Mouse (Mus musculus): ENCODE measurements around the gene Dlk2.
A peak's percentile ranks its signal among the peaks of the same experiment; 100 is the strongest.

DNA sequence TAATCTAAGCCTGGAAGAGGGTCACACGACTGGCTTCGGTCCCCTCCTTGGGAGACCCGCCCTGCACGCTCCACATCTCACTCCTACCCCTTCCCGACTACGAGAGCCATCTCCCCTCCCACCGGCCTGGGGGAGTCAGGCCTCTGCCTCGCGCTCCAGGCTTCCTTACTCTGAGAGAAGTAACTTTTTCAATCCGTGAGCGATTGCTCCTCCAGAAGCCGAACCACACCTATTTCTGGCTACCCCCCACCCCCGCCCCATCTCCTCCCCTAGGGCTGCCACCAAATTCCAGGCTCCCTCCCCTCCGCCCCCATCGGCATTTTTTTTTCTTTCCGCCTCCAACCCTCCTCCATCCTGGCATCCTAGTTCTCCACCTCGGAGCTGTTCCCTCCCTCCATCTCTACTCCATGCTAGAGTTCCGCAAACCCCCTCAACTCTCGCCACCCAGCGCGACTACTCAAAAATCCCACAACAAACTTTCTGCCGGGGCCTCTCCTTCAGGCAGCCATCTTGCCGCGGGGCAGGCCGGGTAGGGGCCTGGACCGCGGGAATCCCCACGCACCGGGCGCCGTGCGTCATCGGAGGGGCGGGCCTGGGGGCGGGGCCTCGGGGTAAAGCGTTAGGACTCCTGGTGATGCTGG lies 14.6 kb upstream of the Dlk2 start, which contains the start of gene Tjap1:
- peak; percentile 60 for TF ChIP-seq POLR2A (IDR thresholded peaks at IDR 0.05; ENCODE audit: insufficient read depth, low read depth, low read length)
- no peak for TF ChIP-seq CTCF (IDR thresholded peaks at IDR 0.05; ENCODE audit: insufficient read depth, low read depth, low read length)
